Mouse (Mus musculus) hematopoietic stem cell, adult 5-6 weeks (primary cell): Measurements from ENCODE around the gene Mrtfb. TPM values are rescaled to one million over a fixed set of nuclear protein-coding genes. Genes with fewer than 3 reads are reported as not detected.

Experiments
- total RNA-seq: library from RNA; stranded (forward); fragments of 172-1452, 232-1000 nt; gene quantifications from 2 replicates; pipeline ENCODE4 v1.2.3, GENCODE M21; 2017

Mrtfb gene
- total RNA-seq, 1 experiment from 2014 or later, result 9.1 TPM

Other genes with a start within 250 kb of the Mrtfb start
- 13.2 and 16.1 TPM in 2 replicates for gene Ercc4, start 146.8 kb upstream of the Mrtfb start, total RNA-seq